Mouse (Mus musculus) lung, postnatal 10 days (tissue): Measurements from ENCODE around the gene Sap25.

Experiments
- DNase-seq: peaks from one replicate; pipeline ENCODE4 v3.0.0; 2021

The Sap25 gene

GRCm38 (mm10) chr5:137628498-137629305 lies 12.4 kb upstream of the Sap25 start, which contains the start of the genes Fbxo24, Lrch4 and Gm20605:
Gene Fbxo24, minus strand, starts transcription at chr5:137629002.
Gene Lrch4, plus strand, starts transcription at chr5:137629121.
Gene Gm20605, plus strand, starts transcription at chr5:137629175.
- peak; percentile 100 for DNase-seq

- peak; percentile 81 for DNase-seq
These were observed 11.8 kb upstream of the Sap25 start for GRCm38 (mm10) chr5:137629306-137629721.

- peak; percentile 73 for DNase-seq
These were observed 11.1 kb upstream of the Sap25 start for GRCm38 (mm10) chr5:137629906-137630545.

GRCm38 (mm10) chr5:137630602-137631001 lies 10.5 kb upstream of the Sap25 start:
- DNase-seq, result peak; percentile 81

GRCm38 (mm10) chr5:137631171-137631570 lies 10.0 kb upstream of the Sap25 start:
- peak; percentile 67 for DNase-seq

- DNase-seq, result no peak
These were observed 9.5 kb upstream of the Sap25 start for GRCm38 (mm10) chr5:137631591-137631990.

GRCm38 (mm10) chr5:137633397-137634084 lies 7.6 kb upstream of the Sap25 start:
- peak; percentile 77 for DNase-seq

- peak; percentile 51 for DNase-seq
These were observed 1.7 kb upstream of the Sap25 start for GRCm38 (mm10) chr5:137639472-137639871.

GRCm38 (mm10) chr5:137642886-137643285 lies 1.8 kb downstream of the Sap25 start:
- DNase-seq, result no peak

- no peak for DNase-seq
These were observed 3.4 kb downstream of the Sap25 start for GRCm38 (mm10) chr5:137644484-137644883.

- no peak for DNase-seq
These were observed 4.0 kb downstream of the Sap25 start for GRCm38 (mm10) chr5:137645091-137645651.

- peak; percentile 48 for DNase-seq
These were observed 4.5 kb downstream of the Sap25 start, which contains the start of gene Irs3 for GRCm38 (mm10) chr5:137645652-137646091. Gene Irs3, minus strand, starts transcription at chr5:137645714.

GRCm38 (mm10) chr5:137647827-137648601 lies 6.9 kb downstream of the Sap25 start:
- DNase-seq, result no peak

- no peak for DNase-seq
These were observed 8.1 kb downstream of the Sap25 start for GRCm38 (mm10) chr5:137649251-137649650.

GRCm38 (mm10) chr5:137649669-137650571 lies 8.8 kb downstream of the Sap25 start:
- DNase-seq, result no peak

GRCm38 (mm10) chr5:137652474-137652873 lies 11.3 kb downstream of the Sap25 start:
- peak; percentile 92 for DNase-seq

GRCm38 (mm10) chr5:137653366-137653765 lies 12.2 kb downstream of the Sap25 start:
- DNase-seq, result no peak

GRCm38 (mm10) chr5:137654746-137655145 lies 13.6 kb downstream of the Sap25 start:
- DNase-seq, result peak; percentile 56

GRCm38 (mm10) chr5:137656977-137657376 lies 15.8 kb downstream of the Sap25 start:
- peak; percentile 90 for DNase-seq

GRCm38 (mm10) chr5:137660064-137660688 lies 19.0 kb downstream of the Sap25 start:
- DNase-seq, result peak; percentile 82
